Mouse (Mus musculus) heart, embryonic 14.5 days (tissue): ENCODE data around the gene Pip4p1. TPM values are rescaled to one million over a fixed set of nuclear protein-coding genes. Genes with fewer than 3 reads are reported as not detected.

Source experiments
- ATAC-seq: fragments of 200-750 bp; cut with Nextera tagmentation; 2 replicates; pipeline ENCODE4 v1.8.0; 2017; ENCODE audit warnings: low read depth, moderate TSS enrichment; ENCODE audit not compliant: insufficient number of reproducible peaks, insufficient read depth, low FRiP score
- H3K27ac ChIP-seq, 2 experiments: fragments of 200-500 bp in 1 of 2; fragments of 300-500 bp in 1 of 2; sonication (generic) in 1 of 2; replicated peaks in 1 of 2; 2 replicates each; pipeline ENCODE4 v1.5.1; 2012 to 2014; ENCODE audit warnings: low read depth in 2 of 2, low read length in 2 of 2, control low read depth in 1 of 2, mild to moderate bottlenecking in 1 of 2, mixed read lengths in 1 of 2; ENCODE audit not compliant: control insufficient read depth in 1 of 2, insufficient read depth in 1 of 2
- H3K27me3 ChIP-seq: fragments of 300-500 bp; sonication (generic); 2 replicates; pipeline ENCODE4 v1.6.1; 2014; ENCODE audit warnings: mild to moderate bottlenecking, low read length, control low read depth; ENCODE audit not compliant: control insufficient read depth, insufficient read depth
- H3K36me3 ChIP-seq: fragments of 300-500 bp; sonication (generic); 2 replicates; pipeline ENCODE4 v1.6.1; 2014; ENCODE audit warnings: mild to moderate bottlenecking, control low read depth, low read length, mixed read lengths; ENCODE audit not compliant: control insufficient read depth, insufficient read depth
- H3K4me1 ChIP-seq, 2 experiments: fragments of 200-500 bp in 1 of 2; fragments of 300-500 bp in 1 of 2; sonication (generic) in 1 of 2; 2 replicates each; pipeline ENCODE4 v1.6.1; 2012 to 2014; ENCODE audit warnings: low read length in 2 of 2, control low read depth in 1 of 2, mixed read lengths in 1 of 2; ENCODE audit not compliant: control insufficient read depth in 2 of 2, insufficient read depth in 2 of 2
- H3K4me2 ChIP-seq: fragments of 300-500 bp; sonication (generic); 2 replicates; pipeline ENCODE4 v1.6.1; 2014; ENCODE audit warnings: mild to moderate bottlenecking, low read length
- H3K4me3 ChIP-seq, 2 experiments: fragments of 200-500 bp in 1 of 2; fragments of 300-500 bp in 1 of 2; sonication (generic) in 1 of 2; 2 replicates each; pipeline ENCODE4 v1.5.1; 2012 to 2014; ENCODE audit warnings: low read length in 2 of 2, mild to moderate bottlenecking in 2 of 2, control low read depth in 1 of 2, low read depth in 1 of 2, moderate library complexity in 1 of 2; ENCODE audit not compliant: control insufficient read depth in 1 of 2, insufficient read depth in 1 of 2
- H3K9ac ChIP-seq: fragments of 300-500 bp; sonication (generic); 2 replicates; pipeline ENCODE4 v1.6.1; 2014; ENCODE audit warnings: mild to moderate bottlenecking, low read length
- H3K9me3 ChIP-seq: fragments of 300-500 bp; sonication (generic); 2 replicates; pipeline ENCODE4 v1.6.1; 2016; ENCODE audit warnings: low read length, control low read depth; ENCODE audit not compliant: control insufficient read depth
- WGBS: fragments of 180-500 bp; shearing (Covaris S2); extraction: QIAGEN DNeasy Blood & Tissue Kit; methylation state at CpG from one replicate; pipeline ENCODE4 v1.1.7; 2014; 5-methylcytosine and 5-hydroxymethylcytosine counted together
- polyA plus RNA-seq: library from polyadenylated mRNA; unstranded; fragments of >200 nt; fragmentation: Nextera tagmentation; extraction: Ambion mirVana; gene quantifications from 2 replicates; pipeline ENCODE4 v1.2.1, GENCODE M21; 2014

Pip4p1 gene
- polyA plus RNA-seq, 1 experiment from 2014 or later: 35.1 TPM

- no peak overlapping the region for H3K4me3 ChIP-seq
- H3K27me3 ChIP-seq: peaks cover 5% of the 10 kb centered on the region
- 88% methylated on average over 8 of the region's 8 CpGs for whole genome bisulfite sequencing
- H3K4me2 ChIP-seq: no peak overlapping the region
- H3K36me3 ChIP-seq: no peaks in the 10 kb centered on the region
- no peak overlapping the region for H3K9ac ChIP-seq
- ATAC-seq: no peak
- H3K4me1 ChIP-seq: peaks cover 7 to 9% of the 10 kb centered on the region in 2 experiments; a peak in 3 of 4 replicates
- no peaks in the 10 kb centered on the region for H3K9me3 ChIP-seq
- H3K27ac ChIP-seq: no peak overlapping the region
Measured at GRCm38 (mm10) chr14:50891621-50892020, 39.0 kb downstream of the Pip4p1 start.

- no peaks in the 10 kb centered on the region for H3K9me3 ChIP-seq
- no peaks in the 10 kb centered on the region for H3K4me1 ChIP-seq
- no peak overlapping the region for H3K27ac ChIP-seq
- 0 out of 2 replicates have a peak, but pooled peaks cover 3% of the 10 kb centered on the region for H3K36me3 ChIP-seq
- no peak for ATAC-seq
- no peaks in the 10 kb centered on the region for H3K27me3 ChIP-seq
- WGBS: 88% methylated on average over 6 of the region's 6 CpGs
- H3K4me3 ChIP-seq: no peak overlapping the region
- H3K9ac ChIP-seq: no peak overlapping the region
- no peak overlapping the region for H3K4me2 ChIP-seq
Measured at GRCm38 (mm10) chr14:50876236-50876950, 54.3 kb downstream of the Pip4p1 start.

Other genes with a start within 250 kb of the Pip4p1 start
- gene Olfr747, start 237.7 kb downstream of the Pip4p1 start, polyA plus RNA-seq: not detected in 2 replicates
- gene Olfr748, start 223.5 kb downstream of the Pip4p1 start, polyA plus RNA-seq: not detected in 2 replicates
- not detected in 2 replicates for gene Olfr749, start 185.8 kb downstream of the Pip4p1 start, polyA plus RNA-seq
- 48.8 and 51.8 TPM in 2 replicates for gene Ttc5, start 145.3 kb downstream of the Pip4p1 start, polyA plus RNA-seq
- gene Ccnb1ip1, start 123.1 kb downstream of the Pip4p1 start, polyA plus RNA-seq: not detected in 2 replicates
- gene Parp2, start 123.0 kb downstream of the Pip4p1 start, polyA plus RNA-seq: 42.4 and 46.0 TPM in 2 replicates
- gene Tep1, start 60.3 kb downstream of the Pip4p1 start, polyA plus RNA-seq: 6.6 and 8.3 TPM in 2 replicates
- gene Klhl33, start 33.3 kb downstream of the Pip4p1 start, polyA plus RNA-seq: 0.11 and 0.26 TPM in 2 replicates
- 118 and 134 TPM in 2 replicates for gene Osgep, start 6.0 kb downstream of the Pip4p1 start, polyA plus RNA-seq
- gene Apex1, start 5.9 kb downstream of the Pip4p1 start, polyA plus RNA-seq: 127 and 132 TPM in 2 replicates
- gene Pnp, start 226 bp upstream of the Pip4p1 start, polyA plus RNA-seq: 30.5 and 32.2 TPM in 2 replicates
- gene Gm49342, start 13.7 kb upstream of the Pip4p1 start, polyA plus RNA-seq: not detected in 2 replicates
- 0.36 and 0.59 TPM in 2 replicates for gene Pnp2, start 25.1 kb upstream of the Pip4p1 start, polyA plus RNA-seq
- 0.32 and 0.57 TPM in 2 replicates for gene Rnase10, start 76.9 kb upstream of the Pip4p1 start, polyA plus RNA-seq
- gene Rnase9, start 111.0 kb upstream of the Pip4p1 start, polyA plus RNA-seq: not detected in 2 replicates
- not detected in 2 replicates for gene Rnase11, start 119.3 kb upstream of the Pip4p1 start, polyA plus RNA-seq
- 0.82 TPM in 1 of 2 replicates, not detected in the other for gene Rnase12, start 126.8 kb upstream of the Pip4p1 start, polyA plus RNA-seq
- not detected in 2 replicates for gene Olfr750, start 143.6 kb upstream of the Pip4p1 start, polyA plus RNA-seq
- gene Rnase4, start 160.2 kb upstream of the Pip4p1 start, polyA plus RNA-seq: 25.0 and 29.7 TPM in 2 replicates
- gene Ang, start 160.3 kb upstream of the Pip4p1 start, polyA plus RNA-seq: 3.8 and 4.8 TPM in 2 replicates
- gene Eddm3b, start 183.6 kb upstream of the Pip4p1 start, polyA plus RNA-seq: not detected in 2 replicates
- gene Rnase6, start 193.1 kb upstream of the Pip4p1 start, polyA plus RNA-seq: 0.24 and 1.0 TPM in 2 replicates
- gene Rnase1, start 215.9 kb upstream of the Pip4p1 start, polyA plus RNA-seq: 0.47 and 1.1 TPM in 2 replicates
- gene Rnase2b, start 231.4 kb upstream of the Pip4p1 start, polyA plus RNA-seq: not detected in 2 replicates